Mouse (Mus musculus) G1E-ER4 (cell line): ENCODE measurements around the gene Ipp. TPM values are rescaled to one million over a fixed set of nuclear protein-coding genes. Genes with fewer than 3 reads are reported as not detected.
A peak's percentile ranks its signal among the peaks of the same experiment; 100 is the strongest.

Experiments
- GATA1 ChIP-seq: IDR thresholded peaks from one replicate; pipeline ENCODE4 v1.8.0; 2012; ENCODE audit warnings: low read length, inconsistent platforms
- polyA plus RNA-seq: library from polyadenylated mRNA; stranded (reverse); fragments of >175 nt; gene quantifications from 2 replicates; pipeline ENCODE4 v1.2.3, GENCODE M21; 2012

The Ipp gene
- 1.3 and 2.1 TPM in 2 replicates for polyA plus RNA-seq

GRCm38 (mm10) chr4:116507425-116508218 lies at the start of gene Ipp:
Ipp (plus strand) TSS chr4:116507549.
- no peak for TF ChIP-seq GATA1

- TF ChIP-seq GATA1, result no peak
Observed at GRCm38 (mm10) chr4:116461943-116462342, 45.4 kb upstream of the Ipp start.

- no peak for TF ChIP-seq GATA1
Observed at GRCm38 (mm10) chr4:116463231-116464125, 43.9 kb upstream of the Ipp start.

- TF ChIP-seq GATA1, result no peak
Observed at GRCm38 (mm10) chr4:116464126-116464981, 43.0 kb upstream of the Ipp start, which contains the start of gene Mast2. Mast2 (minus strand) TSS chr4:116464183.

GRCm38 (mm10) chr4:116481322-116481721 lies 26.0 kb upstream of the Ipp start:
- peak; percentile 53 for TF ChIP-seq GATA1

- TF ChIP-seq GATA1, result no peak
Observed at GRCm38 (mm10) chr4:116483476-116483875, 23.9 kb upstream of the Ipp start.

- peak; percentile 84 for TF ChIP-seq GATA1
Observed at GRCm38 (mm10) chr4:116491119-116491536, 16.2 kb upstream of the Ipp start.

- TF ChIP-seq GATA1, result no peak
Observed at GRCm38 (mm10) chr4:116491886-116492285, 15.5 kb upstream of the Ipp start.

GRCm38 (mm10) chr4:116492460-116492859 lies 14.9 kb upstream of the Ipp start:
- no peak for TF ChIP-seq GATA1

- no peak for TF ChIP-seq GATA1
Observed at GRCm38 (mm10) chr4:116493646-116494045, 13.7 kb upstream of the Ipp start.

GRCm38 (mm10) chr4:116499978-116500377 lies 7.4 kb upstream of the Ipp start:
- no peak for TF ChIP-seq GATA1

GRCm38 (mm10) chr4:116506886-116507424 lies 394 bp upstream of the Ipp start:
- no peak for TF ChIP-seq GATA1

- TF ChIP-seq GATA1, result no peak
Observed at GRCm38 (mm10) chr4:116531109-116531508, 23.8 kb downstream of the Ipp start.

GRCm38 (mm10) chr4:116536351-116536750 lies 29.0 kb downstream of the Ipp start:
- TF ChIP-seq GATA1, result no peak

- no peak for TF ChIP-seq GATA1
Observed at GRCm38 (mm10) chr4:116537737-116538136, 30.4 kb downstream of the Ipp start.
